Mouse (Mus musculus) ES-E14 (cell line): Measurements from ENCODE around the gene Gm28051.

ENCODE experiments used
- CHD2 ChIP-seq: IDR thresholded peaks from 2 replicates; pipeline ENCODE4 v1.6.1; 2014; ENCODE audit warnings: mild to moderate bottlenecking, low read depth, low read length, inconsistent platforms
- MAFK ChIP-seq: IDR thresholded peaks from 2 replicates; pipeline ENCODE4 v1.6.1; 2014; ENCODE audit warnings: mild to moderate bottlenecking, low read depth, low read length, inconsistent platforms; ENCODE audit not compliant: insufficient read depth
- ZC3H11A ChIP-seq: IDR thresholded peaks from 2 replicates; pipeline ENCODE4 v1.6.1; 2012; ENCODE audit warnings: low read depth, mild to moderate bottlenecking, inconsistent platforms, low read length, borderline replicate concordance
- ZNF384 ChIP-seq: IDR thresholded peaks from 2 replicates; pipeline ENCODE4 v1.6.1; 2012; ENCODE audit warnings: low read depth, low read length, inconsistent platforms

GRCm38 (mm10) chr12:102701691-102702207 lies 55.8 kb downstream of the Gm28051 start:
- TF ChIP-seq MAFK: no peak
- no peak for TF ChIP-seq ZC3H11A
- no peak for TF ChIP-seq CHD2
- no peak for TF ChIP-seq ZNF384
